Mouse (Mus musculus) left cerebral cortex, adult 9 months (tissue): ENCODE measurements around the gene 1700042G07Rik.
A peak's percentile ranks its signal among the peaks of the same experiment; 100 is the strongest.

Source experiments
- DNase-seq, 2 experiments: peaks; one replicate each; pipeline ENCODE4 v3.0.0; 2022; ENCODE audit warnings: low spot score in 2 of 2

The 1700042G07Rik gene

GRCm38 (mm10) chr4:116162142-116162541, 11.0 kb upstream of the 1700042G07Rik start:
- DNase-seq = no peak

- DNase-seq = no peak
Observed at GRCm38 (mm10) chr4:116164759-116165554, 8.2 kb upstream of the 1700042G07Rik start.

GRCm38 (mm10) chr4:116165708-116166407, 7.3 kb upstream of the 1700042G07Rik start:
- no peak for DNase-seq

GRCm38 (mm10) chr4:116167404-116167803, 5.8 kb upstream of the 1700042G07Rik start, which contains the start of gene Tspan1:
TSS of gene Tspan1 (minus strand) at chr4:116167601.
- DNase-seq = no peak

GRCm38 (mm10) chr4:116168617-116169352, 4.4 kb upstream of the 1700042G07Rik start:
- DNase-seq = peak in 1 of 2 experiments; percentile 84

GRCm38 (mm10) chr4:116169353-116169672, 3.9 kb upstream of the 1700042G07Rik start:
- no peak for DNase-seq

DNA sequence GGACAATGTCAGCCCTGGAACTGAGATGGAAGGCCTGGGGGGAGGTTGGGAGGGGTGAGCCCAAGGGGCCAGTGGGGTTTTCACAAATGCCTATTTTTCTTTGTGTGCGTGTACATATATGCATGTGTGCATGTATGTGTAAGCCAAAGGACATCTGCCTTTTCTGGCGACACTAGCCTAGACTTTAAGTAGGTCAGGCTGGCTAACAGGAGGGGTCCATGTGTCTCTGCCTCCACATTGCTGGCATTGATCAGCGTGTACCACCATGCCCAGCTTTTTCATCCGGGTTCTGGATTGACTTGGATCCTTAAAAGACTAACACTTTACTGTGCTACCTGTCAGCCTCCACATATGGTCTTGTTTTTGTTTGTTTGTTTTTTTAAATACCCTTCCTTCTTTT, 580 bp downstream of the 1700042G07Rik start:
- DNase-seq = no peak

DNA sequence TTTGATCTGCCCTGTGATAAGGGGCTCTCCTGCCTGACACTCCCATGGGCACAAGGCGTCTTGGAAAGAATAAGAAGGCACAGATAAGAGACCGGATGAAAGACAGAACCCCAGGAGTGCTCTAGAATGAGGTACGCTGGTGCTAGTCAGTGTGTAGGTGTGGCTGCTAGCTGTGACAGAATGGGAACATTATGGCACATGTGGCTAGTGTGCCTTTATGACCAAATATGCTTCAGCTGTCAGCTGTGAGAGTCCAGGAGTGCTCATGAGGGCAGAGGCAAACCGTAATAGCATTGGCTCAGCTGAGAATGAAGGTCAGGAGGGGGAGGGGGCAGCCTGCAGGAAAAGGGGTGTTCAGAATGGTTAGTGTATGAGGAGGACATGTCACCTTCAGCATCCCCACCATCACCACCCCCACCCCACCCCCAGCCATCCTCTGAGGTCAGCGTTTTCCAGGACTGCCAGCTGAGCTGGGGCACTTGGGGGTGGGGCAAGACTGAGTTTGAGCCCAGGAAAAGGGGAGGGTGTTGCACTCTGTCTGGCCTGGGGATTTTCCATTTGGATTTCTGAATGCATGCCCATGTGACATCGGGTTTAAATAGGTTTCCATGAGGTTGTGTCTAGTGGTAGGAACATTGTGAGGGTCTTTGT, 1.4 kb downstream of the 1700042G07Rik start:
- DNase-seq = no peak

- DNase-seq = no peak
Observed at GRCm38 (mm10) chr4:116175136-116175535, 2.0 kb downstream of the 1700042G07Rik start.

- peak; percentile 62 to 66 for DNase-seq
Observed at GRCm38 (mm10) chr4:116175711-116176542, 2.8 kb downstream of the 1700042G07Rik start.

- DNase-seq = peak in 1 of 2 experiments; percentile 81
Observed at GRCm38 (mm10) chr4:116176543-116176988, 3.4 kb downstream of the 1700042G07Rik start.

GRCm38 (mm10) chr4:116177140-116177539, 4.0 kb downstream of the 1700042G07Rik start:
- no peak for DNase-seq

DNA sequence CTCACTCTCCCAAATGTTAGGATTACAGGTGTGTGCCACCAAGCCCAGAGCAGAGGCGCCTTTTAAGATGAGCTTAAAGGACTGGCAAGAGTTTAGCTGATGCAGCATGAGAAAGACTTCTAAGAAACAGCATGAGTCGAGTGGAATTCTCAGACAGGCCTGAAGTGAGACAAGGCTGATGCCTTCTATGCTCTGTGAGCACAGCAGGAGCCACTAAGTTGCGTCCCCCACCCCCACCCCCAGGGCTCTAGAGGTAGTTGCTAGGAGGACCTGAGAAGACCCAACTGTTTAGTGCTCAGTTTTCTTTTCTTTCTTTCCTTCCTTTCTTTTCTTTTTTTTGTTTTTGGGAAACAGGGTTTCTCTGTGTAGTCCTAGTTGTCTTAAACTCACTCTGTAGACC, 8.9 kb downstream of the 1700042G07Rik start:
- no peak for DNase-seq

- peak in 1 of 2 experiments; percentile 26 for DNase-seq
Observed at GRCm38 (mm10) chr4:116182745-116183144, 9.6 kb downstream of the 1700042G07Rik start.

DNA sequence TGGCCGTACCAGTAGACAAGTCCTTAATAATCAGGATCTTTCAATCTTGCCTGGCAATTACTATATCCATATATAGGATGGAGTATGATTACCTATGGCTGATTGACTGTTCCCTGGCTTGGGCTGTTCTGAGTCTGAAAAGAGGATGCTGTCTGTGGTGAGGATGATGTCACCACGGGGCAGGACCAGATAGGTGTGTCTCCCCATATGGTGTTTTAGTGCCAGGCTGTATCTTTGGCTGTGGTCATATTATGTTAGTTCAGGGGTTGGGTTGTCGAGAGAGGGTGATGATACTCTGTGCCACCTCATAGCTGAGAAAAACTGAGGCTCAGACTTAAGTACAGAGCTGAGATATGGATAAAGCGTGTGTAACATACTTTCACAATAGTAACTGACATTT, 11.9 kb downstream of the 1700042G07Rik start:
- no peak for DNase-seq

DNA sequence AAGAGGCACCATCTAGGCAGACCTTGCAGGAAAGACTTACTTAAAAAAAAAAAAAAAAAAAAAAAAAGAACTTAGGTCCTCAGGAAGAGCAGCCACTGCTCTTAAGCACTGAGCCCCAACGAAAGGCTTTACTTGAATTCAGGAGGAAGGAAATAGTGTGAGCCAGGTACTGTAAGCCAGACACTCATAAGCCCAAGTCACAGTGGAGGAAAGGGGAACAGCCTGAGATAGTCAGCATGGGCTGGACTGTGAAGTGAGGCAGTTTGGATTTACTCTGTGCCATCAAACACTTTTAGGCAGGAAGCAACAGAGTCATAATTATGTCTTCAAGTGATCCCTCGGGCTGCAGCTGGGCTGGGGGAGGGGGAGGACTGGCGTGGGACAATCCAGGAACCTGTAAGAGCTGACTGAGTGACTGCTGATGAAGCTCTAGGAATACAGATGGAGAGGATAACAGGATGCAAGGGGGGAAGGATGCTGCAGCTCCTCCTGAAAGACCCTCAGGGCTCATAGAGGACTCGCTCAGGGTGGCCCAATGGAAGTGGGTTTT, 19.2 kb downstream of the 1700042G07Rik start:
- DNase-seq = no peak

GRCm38 (mm10) chr4:116193583-116194383, 20.6 kb downstream of the 1700042G07Rik start:
- no peak for DNase-seq

DNA sequence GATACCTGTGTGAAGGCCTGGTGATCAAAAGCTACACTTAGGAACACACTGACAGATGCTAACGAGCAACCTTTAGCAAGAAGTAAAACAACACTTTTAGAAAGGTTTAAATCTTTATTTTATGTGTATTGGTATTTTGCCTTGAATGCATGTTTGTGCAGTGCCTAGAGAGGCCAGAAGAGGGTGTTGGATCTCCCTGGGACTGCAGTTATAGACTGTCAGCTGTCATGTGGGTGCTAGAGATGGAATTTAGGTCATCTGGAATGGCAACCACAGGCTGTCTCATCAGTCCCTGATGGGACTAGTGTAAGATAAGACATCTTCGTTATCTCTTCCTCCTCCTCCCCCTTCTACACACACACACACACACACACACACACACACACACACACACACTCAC, 25.2 kb downstream of the 1700042G07Rik start:
- DNase-seq = no peak

DNA sequence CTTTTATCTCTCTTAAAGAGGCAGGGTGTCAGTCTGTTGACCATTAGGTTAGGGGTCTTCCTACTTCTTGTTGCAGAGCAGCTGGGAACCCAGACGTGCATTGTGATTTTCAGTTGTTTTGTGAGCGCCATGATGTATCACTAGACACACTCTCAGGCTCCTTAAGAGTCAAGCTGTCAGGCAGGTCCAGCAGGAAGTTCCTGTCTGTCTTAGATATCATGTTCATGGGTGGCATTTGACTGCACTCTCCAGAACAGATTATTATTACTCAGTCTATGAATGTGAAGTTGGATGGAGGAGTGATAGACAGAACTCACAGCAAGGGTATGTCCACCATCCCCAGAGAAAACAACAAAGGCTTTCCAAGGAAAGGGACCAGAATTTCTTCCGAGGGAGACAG, 31.2 kb downstream of the 1700042G07Rik start:
- DNase-seq = no peak

GRCm38 (mm10) chr4:116206531-116206930, 33.4 kb downstream of the 1700042G07Rik start:
- DNase-seq = no peak
